Mouse (Mus musculus) cerebellum, adult 2 months (tissue): ENCODE measurements around the gene Ddx46. TPM values are rescaled to one million over a fixed set of nuclear protein-coding genes. Genes with fewer than 3 reads are reported as not detected.

ENCODE experiments used
- DNase-seq, 2 experiments: peaks; one replicate each; pipeline ENCODE4 v3.0.0; 2021
- H3K27ac ChIP-seq: fragments of 200-500 bp; 2 replicates; pipeline ENCODE4 v1.5.1; 2012; ENCODE audit warnings: low read length, control low read depth, inconsistent platforms; ENCODE audit not compliant: insufficient read depth
- H3K27me3 ChIP-seq: fragments of 200-500 bp; 2 replicates; pipeline ENCODE4 v1.6.1; 2012; ENCODE audit warnings: inconsistent platforms, mild to moderate bottlenecking, low read length, moderate library complexity; ENCODE audit not compliant: control insufficient read depth, insufficient read depth
- H3K4me1 ChIP-seq: fragments of 200-500 bp; 2 replicates; pipeline ENCODE4 v1.6.1; 2011; ENCODE audit warnings: low read length; ENCODE audit not compliant: control insufficient read depth, insufficient read depth
- H3K4me3 ChIP-seq: fragments of 200-500 bp; replicated peaks from 2 replicates; pipeline ENCODE3; 2011; ENCODE audit warnings: mild to moderate bottlenecking, low read depth, low read length, control low read depth; ENCODE audit not compliant: insufficient read depth
- CTCF ChIP-seq: fragments of 200-500 bp; IDR thresholded peaks from 2 replicates; pipeline ENCODE4 v1.5.1; 2011; ENCODE audit warnings: low read depth, mild to moderate bottlenecking, control low read depth, low read length, moderate library complexity, borderline replicate concordance; ENCODE audit not compliant: insufficient read depth
- POLR2A ChIP-seq: fragments of 200-500 bp; IDR thresholded peaks from 2 replicates; pipeline ENCODE4 v1.6.1; 2011; ENCODE audit warnings: low read length, control low read depth, borderline replicate concordance; ENCODE audit not compliant: insufficient read depth
- WGBS: fragments of 180-500 bp; shearing (Covaris S2); methylation state at CpG from one replicate; pipeline ENCODE4 v1.1.7; 2018; 5-methylcytosine and 5-hydroxymethylcytosine counted together
- polyA plus RNA-seq: library from polyadenylated mRNA; depleted of rRNA; stranded (reverse); fragments of >200 nt; gene quantifications from 2 replicates; pipeline ENCODE4 v1.2.3, GENCODE M21; 2012; rRNA removed

Ddx46 gene
- polyA plus RNA-seq, 1 experiment: 55.3 TPM

DNA sequence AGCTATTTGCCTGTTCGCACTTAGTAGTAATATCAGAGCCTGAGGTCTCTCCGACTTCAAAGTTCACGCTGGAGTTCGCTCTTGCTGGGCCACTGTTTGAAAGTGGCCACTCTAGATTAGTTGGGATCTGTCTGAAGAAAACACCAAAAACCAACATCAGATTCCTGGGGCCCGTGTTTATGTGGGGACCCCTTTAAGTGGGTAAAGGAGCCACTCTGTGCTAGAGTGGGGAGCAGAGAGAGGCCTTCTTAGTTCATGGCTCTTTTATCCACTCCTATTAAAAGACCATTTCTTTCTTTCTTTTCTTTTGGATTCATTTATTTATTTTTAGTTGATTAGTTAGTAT lies 80.3 kb downstream of the Ddx46 start:
- peak overlapping the region; percentile 85 for H3K27ac ChIP-seq
- WGBS: 3% methylated on average over 5 of the region's 5 CpGs
- no peak for DNase-seq
- no peaks in the 10 kb centered on the region for H3K27me3 ChIP-seq
- TF ChIP-seq POLR2A (no peak), CTCF (no peak)
- peaks cover 2% of the 10 kb centered on the region for H3K4me1 ChIP-seq
- H3K4me3 ChIP-seq: peak overlapping the region; percentile 78

DNA sequence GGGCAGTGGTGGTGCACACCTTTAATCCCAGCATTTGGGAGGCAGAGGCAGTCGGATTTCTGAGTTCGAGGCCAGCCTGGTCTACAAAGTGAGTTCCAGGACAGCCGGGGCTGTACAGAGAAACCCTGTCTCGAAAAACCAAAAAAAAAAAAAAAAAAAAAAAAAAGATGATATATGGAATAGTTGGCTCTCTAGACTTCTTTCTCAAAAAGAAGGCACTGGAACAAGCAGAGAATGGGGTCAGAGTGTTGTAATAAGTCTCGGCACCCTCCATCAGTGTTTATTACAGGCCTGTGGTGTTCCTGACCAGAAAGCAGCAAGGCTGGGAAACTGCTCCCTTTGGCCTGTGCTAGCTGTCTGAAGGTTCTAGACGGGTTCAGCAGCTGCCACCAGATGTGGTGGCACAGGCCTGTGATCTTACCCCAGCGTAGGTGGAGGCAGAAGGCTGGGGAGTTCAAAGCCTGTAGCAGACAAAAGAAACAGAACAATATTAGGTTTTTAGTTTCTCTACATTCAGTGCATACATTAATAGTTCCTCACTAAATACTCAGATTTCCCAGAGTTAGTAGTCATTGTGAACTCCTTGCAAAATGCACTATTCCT lies 81.2 kb downstream of the Ddx46 start:
- DNase-seq: no peak
- Histone ChIP-seq H3K4me1 (peaks cover 6% of the 10 kb centered on the region), H3K27me3 (no peaks in the 10 kb centered on the region), H3K4me3 (no peak overlapping the region), H3K27ac (no peak overlapping the region)
- 85% methylated on average over 6 of the region's 7 CpGs for WGBS
- no peak for TF ChIP-seq CTCF
- no peak for TF ChIP-seq POLR2A

DNA sequence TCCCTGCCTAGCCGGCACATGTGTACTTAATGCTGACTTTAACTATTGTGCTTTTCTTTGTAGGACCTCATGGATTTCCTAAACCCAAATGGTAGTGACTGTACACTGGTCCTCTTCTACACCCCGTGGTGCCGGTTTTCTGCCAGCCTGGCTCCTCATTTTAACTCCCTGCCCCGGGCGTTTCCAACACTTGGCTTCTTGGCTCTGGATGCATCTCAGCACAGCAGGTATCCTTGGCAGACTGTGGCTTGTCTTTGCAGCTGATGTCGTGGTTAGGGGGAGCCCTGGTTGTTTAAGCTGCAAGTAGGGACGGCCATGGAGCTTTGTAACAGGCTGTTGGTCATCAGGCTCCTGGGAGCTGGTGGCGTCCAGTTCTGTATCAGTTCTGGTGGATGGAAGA lies 86.7 kb downstream of the Ddx46 start:
- peak overlapping the region; percentile 10 for H3K4me3 ChIP-seq
- peak overlapping the region; percentile 23; the same call in 1 of the 2 replicates for H3K27ac ChIP-seq
- H3K27me3 ChIP-seq: no peaks in the 10 kb centered on the region
- H3K4me1 ChIP-seq: peaks cover 16% of the 10 kb centered on the region
- no peak for TF ChIP-seq CTCF
- TF ChIP-seq POLR2A: no peak
- WGBS: 8% methylated on average over 8 of the region's 8 CpGs
- peak; percentile 66 to 76 for DNase-seq

DNA sequence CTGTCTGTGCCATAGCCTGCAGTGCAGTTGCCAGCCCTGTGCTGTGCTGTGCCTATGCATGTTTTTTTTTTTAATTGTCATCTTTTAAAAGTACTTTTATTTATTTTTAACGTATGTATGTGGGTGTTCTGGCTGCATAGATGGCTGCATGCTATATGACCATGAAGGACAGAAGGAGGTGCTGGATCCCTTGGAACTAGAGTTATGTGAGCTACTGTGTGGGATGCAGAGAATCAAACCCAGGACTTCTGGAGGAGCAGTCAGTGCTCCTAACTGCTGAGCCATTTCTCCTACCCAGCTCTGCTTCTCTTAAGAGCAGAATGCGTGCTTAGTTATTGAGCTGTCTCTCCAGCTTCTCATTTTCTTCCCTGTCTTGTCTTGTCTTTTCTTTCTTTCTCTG lies 87.2 kb downstream of the Ddx46 start:
- Histone ChIP-seq H3K4me3 (no peak overlapping the region), H3K27ac (no peak overlapping the region), H3K4me1 (peaks cover 16% of the 10 kb centered on the region), H3K27me3 (no peaks in the 10 kb centered on the region)
- WGBS: 63% methylated on average over 2 of the region's 2 CpGs
- TF ChIP-seq CTCF: no peak
- TF ChIP-seq POLR2A: no peak
- DNase-seq: no peak

DNA sequence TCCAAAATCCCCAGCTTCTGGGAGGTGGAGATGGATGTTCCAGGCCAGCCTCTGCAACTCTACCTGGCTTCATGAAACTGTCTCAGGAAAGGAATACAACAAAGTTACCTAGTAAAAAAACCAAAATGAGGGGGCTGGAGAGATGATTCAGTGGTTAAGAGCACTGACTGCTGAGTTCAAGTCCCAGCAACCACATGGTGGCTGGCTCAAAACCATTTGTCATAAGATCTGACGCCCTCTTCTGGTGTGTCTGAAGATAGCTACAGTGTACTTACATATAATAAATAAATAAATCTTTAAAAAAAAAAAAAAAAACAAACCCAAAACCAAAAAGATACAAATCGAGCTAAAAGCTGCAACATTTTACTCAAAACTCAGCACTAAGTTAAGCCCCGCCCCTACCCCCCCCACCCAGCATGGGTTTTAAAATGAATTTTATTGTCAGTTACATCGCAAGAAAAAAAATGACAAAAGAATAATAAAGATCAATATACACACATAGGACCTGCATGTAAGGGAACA lies 91.8 kb downstream of the Ddx46 start:
- peak in 1 of 2 experiments; percentile 36 for DNase-seq
- Histone ChIP-seq H3K27me3 (no peaks in the 10 kb centered on the region), H3K4me3 (peak overlapping the region; percentile 81), H3K4me1 (peaks cover 5% of the 10 kb centered on the region), H3K27ac (peak overlapping the region; percentile 79)
- WGBS: 4% methylated on average over 4 of the region's 4 CpGs
- TF ChIP-seq POLR2A (no peak), CTCF (peak; percentile 20; the same call in 1 of the 2 replicates)

DNA sequence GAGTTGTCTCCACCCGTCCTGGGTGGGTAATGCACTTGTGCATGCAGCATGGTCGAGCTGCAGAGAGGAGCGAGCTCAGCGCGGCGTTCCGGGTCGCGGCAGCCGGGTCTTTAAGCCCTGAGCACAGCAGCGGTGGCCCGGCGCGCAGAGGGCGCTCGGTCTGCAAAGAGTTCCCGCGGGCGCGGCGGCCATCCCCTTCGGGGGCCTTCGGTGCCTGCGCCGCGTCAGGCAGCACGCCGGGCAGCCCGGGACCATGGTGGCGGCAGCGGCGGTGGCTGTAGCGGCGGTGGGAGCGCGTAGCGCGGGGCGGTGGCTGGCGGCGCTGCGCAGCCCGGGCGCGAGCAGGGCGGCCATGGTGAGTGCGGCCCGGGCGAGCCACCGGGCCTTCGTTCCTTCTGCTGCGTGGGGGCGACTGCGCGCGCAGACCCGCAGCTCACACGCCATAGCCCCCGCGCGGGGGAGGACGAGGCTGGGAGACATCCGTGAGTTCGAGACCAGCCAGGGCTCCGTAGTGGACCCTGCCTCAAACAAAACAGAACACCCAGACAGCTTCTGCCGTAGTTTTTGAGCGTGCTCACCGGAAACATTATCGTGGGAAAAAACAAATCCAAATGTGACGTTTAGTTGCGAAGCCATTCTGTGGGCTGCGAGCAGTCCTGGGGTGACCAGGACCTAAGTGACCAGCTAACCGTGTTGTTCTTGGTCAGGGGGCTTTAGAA lies 92.5 kb downstream of the Ddx46 start, which contains the start of gene Pcbd2:
TSS of gene Pcbd2 (plus strand) at position 249 of the 719 bp plus-strand sequence.
- Histone ChIP-seq H3K4me1 (no peaks in the 10 kb centered on the region), H3K27ac (peak within 1 kb of the TSS; percentile 79), H3K4me3 (peak within 1 kb of the TSS; percentile 81), H3K27me3 (no peaks in the 10 kb centered on the region)
- TF ChIP-seq CTCF (no peak), POLR2A (peak; percentile 43)
- peak; percentile 85 to 86 for DNase-seq
- WGBS: under 1% methylated on average over 61 of the region's 73 CpGs

DNA sequence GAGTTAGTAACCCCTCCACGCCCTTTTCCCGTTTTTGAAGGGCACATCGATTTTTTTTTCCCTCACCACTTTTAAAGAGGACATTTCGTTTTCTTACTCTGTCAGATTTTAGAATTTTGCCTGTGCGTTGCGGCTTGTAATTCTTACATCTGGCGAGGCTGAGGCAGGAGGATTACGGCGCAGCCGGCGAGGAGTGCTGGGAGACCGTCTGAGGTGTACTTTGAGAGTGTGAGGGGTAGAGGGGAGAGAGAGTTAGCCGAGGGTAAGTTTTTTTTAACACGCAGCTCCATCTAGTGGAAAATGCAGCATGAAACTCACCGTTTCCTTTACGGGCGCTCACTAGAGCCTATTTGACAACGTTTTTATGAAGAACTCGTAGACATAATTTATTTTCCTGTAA lies 93.0 kb downstream of the Ddx46 start:
- peak overlapping the region; percentile 79 for H3K27ac ChIP-seq
- peak; percentile 69 to 73 for DNase-seq
- no peaks in the 10 kb centered on the region for H3K4me1 ChIP-seq
- TF ChIP-seq CTCF (peak; percentile 46; the same call in 1 of the 2 replicates), POLR2A (no peak)
- 3% methylated on average over 19 of the region's 19 CpGs for WGBS
- peak overlapping the region; percentile 81 for H3K4me3 ChIP-seq
- H3K27me3 ChIP-seq: no peaks in the 10 kb centered on the region

DNA sequence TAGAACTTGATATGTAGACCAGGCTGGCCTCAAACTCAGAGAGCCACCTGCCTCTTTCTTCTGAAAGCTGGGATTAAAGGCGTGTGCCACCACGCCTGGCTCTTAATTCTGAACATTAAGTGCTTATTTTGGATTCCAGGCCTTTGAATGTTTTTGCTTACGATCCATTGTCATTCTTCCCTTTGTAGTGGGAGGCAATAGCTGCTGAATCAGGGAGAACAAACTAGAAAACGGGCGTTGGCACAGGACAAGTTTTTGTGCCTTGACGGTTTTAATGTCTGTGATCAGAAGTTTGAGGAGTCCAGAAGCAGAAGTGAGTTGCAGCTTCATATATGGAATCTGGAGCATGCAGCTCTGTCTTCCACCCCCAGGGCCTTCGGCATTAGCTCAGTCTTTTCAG lies 95.9 kb downstream of the Ddx46 start:
- no peak overlapping the region for H3K4me3 ChIP-seq
- H3K27ac ChIP-seq: no peak overlapping the region
- WGBS: 89% methylated on average over 7 of the region's 7 CpGs
- no peaks in the 10 kb centered on the region for H3K27me3 ChIP-seq
- TF ChIP-seq CTCF: no peak
- no peak for DNase-seq
- H3K4me1 ChIP-seq: no peaks in the 10 kb centered on the region

Other genes with a start within 250 kb of the Ddx46 start
- gene Slc34a1, start 236.8 kb upstream of the Ddx46 start, polyA plus RNA-seq: not detected in 2 replicates
- gene Pfn3, start 219.8 kb upstream of the Ddx46 start, polyA plus RNA-seq: not detected in 2 replicates
- 0.05 and 0.11 TPM in 2 replicates for gene F12, start 208.2 kb upstream of the Ddx46 start, polyA plus RNA-seq
- 52.7 and 53.9 TPM in 2 replicates for gene Grk6, start 190.0 kb upstream of the Ddx46 start, polyA plus RNA-seq
- 10.7 and 13.0 TPM in 2 replicates for gene Prr7, start 170.8 kb upstream of the Ddx46 start, polyA plus RNA-seq
- 97.4 and 108 TPM in 2 replicates for gene Dbn1, start 146.9 kb upstream of the Ddx46 start, polyA plus RNA-seq
- gene Pdlim7, start 121.4 kb upstream of the Ddx46 start, polyA plus RNA-seq: 66.8 and 67.2 TPM in 2 replicates
- gene Dok3, start 105.7 kb upstream of the Ddx46 start, polyA plus RNA-seq: 9.3 and 9.8 TPM in 2 replicates
- 66.3 and 70.3 TPM in 2 replicates for gene Ddx41, start 98.4 kb upstream of the Ddx46 start, polyA plus RNA-seq
- gene Fam193b, start 63.9 kb upstream of the Ddx46 start, polyA plus RNA-seq: 127 and 128 TPM in 2 replicates
- gene Tmed9, start 61.3 kb upstream of the Ddx46 start, polyA plus RNA-seq: 107 and 113 TPM in 2 replicates
- gene B4galt7, start 35.1 kb upstream of the Ddx46 start, polyA plus RNA-seq: 27.9 and 32.0 TPM in 2 replicates
- 63.9 and 64.3 TPM in 2 replicates for gene Caml, start 12.0 kb upstream of the Ddx46 start, polyA plus RNA-seq
- 63.4 and 72.9 TPM in 2 replicates for gene B230219D22Rik, start 58.1 kb downstream of the Ddx46 start, polyA plus RNA-seq
- gene Txndc15, start 79.6 kb downstream of the Ddx46 start, polyA plus RNA-seq: 74.3 and 74.9 TPM in 2 replicates
- gene Pcbd2, start 92.3 kb downstream of the Ddx46 start, polyA plus RNA-seq: 38.0 and 40.0 TPM in 2 replicates
- 0.51 and 0.65 TPM in 2 replicates for gene Catsper3, start 149.5 kb downstream of the Ddx46 start, polyA plus RNA-seq
- 0.03 and 0.05 TPM in 2 replicates for gene Pitx1, start 201.2 kb downstream of the Ddx46 start, polyA plus RNA-seq